Mouse (Mus musculus) MEL (cell line): Measurements from ENCODE around the gene Oaz2. TPM values are rescaled to one million over a fixed set of nuclear protein-coding genes. Genes with fewer than 3 reads are reported as not detected.
A peak's percentile ranks its signal among the peaks of the same experiment; 100 is the strongest.

ENCODE experiments used
- DNase-seq: peaks from one replicate; pipeline ENCODE4 v3.0.0; 2011; ENCODE audit warnings: low read depth, low spot score
- H3K27ac ChIP-seq: 2 replicates; pipeline ENCODE4 v1.5.1; 2012; ENCODE audit warnings: low read depth, mild to moderate bottlenecking, control low read depth, low read length, moderate library complexity; ENCODE audit not compliant: control insufficient read depth
- H3K27me3 ChIP-seq, 2 experiments: fragments of 150-350 bp in 1 of 2; sonication (generic) in 1 of 2; 2 replicates each; pipeline ENCODE4 v1.6.1; 2012; ENCODE audit warnings: low read length in 2 of 2, mild to moderate bottlenecking in 2 of 2, improper control_type of control experiment in 1 of 2, moderate library complexity in 1 of 2; ENCODE audit not compliant: insufficient read depth in 2 of 2, control insufficient read depth in 1 of 2
- H3K36me3 ChIP-seq, 2 experiments: 2 replicates each; pipeline ENCODE4 v1.6.1; 2012 to 2014; ENCODE audit warnings: low read length in 2 of 2, improper control_type of control experiment in 1 of 2, inconsistent platforms in 1 of 2, mild to moderate bottlenecking in 1 of 2; ENCODE audit not compliant: insufficient read depth in 2 of 2, control insufficient read depth in 1 of 2
- H3K4me1 ChIP-seq, 2 experiments: fragments of 150-350 bp in 1 of 2; sonication (generic) in 1 of 2; 2 replicates each; pipeline ENCODE4 v1.6.1; 2012; ENCODE audit warnings: low read length in 2 of 2, improper control_type of control experiment in 1 of 2, mild to moderate bottlenecking in 1 of 2; ENCODE audit not compliant: insufficient read depth in 2 of 2, control insufficient read depth in 1 of 2
- H3K4me3 ChIP-seq, 2 experiments: fragments of 150-350 bp in 1 of 2; sonication (generic) in 1 of 2; 2 replicates each; pipeline ENCODE4 v1.5.1; 2012; ENCODE audit warnings: low read depth in 2 of 2, low read length in 2 of 2, mild to moderate bottlenecking in 2 of 2, moderate library complexity in 2 of 2, control low read depth in 1 of 2, improper control_type of control experiment in 1 of 2; ENCODE audit not compliant: control insufficient read depth in 1 of 2, insufficient read depth in 1 of 2
- H3K79me2 ChIP-seq: 2 replicates; pipeline ENCODE4 v1.6.1; 2012; ENCODE audit warnings: mild to moderate bottlenecking, low read length, moderate library complexity; ENCODE audit not compliant: control insufficient read depth, poor library complexity, insufficient read depth
- H3K9ac ChIP-seq: 2 replicates; pipeline ENCODE4 v1.6.1; 2012; ENCODE audit warnings: low read depth, mild to moderate bottlenecking, control low read depth, low read length, moderate library complexity; ENCODE audit not compliant: control insufficient read depth, poor library complexity, severe bottlenecking
- H3K9me3 ChIP-seq: fragments of 150-350 bp; sonication (generic); replicated peaks from 2 replicates; pipeline ENCODE4 v1.6.1; 2012; ENCODE audit warnings: mild to moderate bottlenecking, low read length, improper control_type of control experiment, moderate library complexity; ENCODE audit not compliant: insufficient read depth
- CHD2 ChIP-seq: IDR thresholded peaks from 2 replicates; pipeline ENCODE4 v1.6.1; 2011; ENCODE audit warnings: low read length, improper control_type of control experiment
- CTCF ChIP-seq, 3 experiments: IDR thresholded peaks in 2 of 3; conservative IDR thresholded peaks in 1 of 3; 2 replicates each; pipeline ENCODE4 v1.5.1; 2011 to 2012; ENCODE audit warnings: low read length in 3 of 3, low read depth in 2 of 3, mild to moderate bottlenecking in 2 of 3, improper control_type of control experiment in 1 of 3, inconsistent platforms in 1 of 3, mixed read lengths in 1 of 3, moderate library complexity in 1 of 3; ENCODE audit not compliant: control insufficient read depth in 1 of 3, insufficient read depth in 1 of 3, poor library complexity in 1 of 3, severe bottlenecking in 1 of 3
- ELF1 ChIP-seq: IDR thresholded peaks from 2 replicates; pipeline ENCODE4 v1.6.1; 2014; ENCODE audit warnings: low read depth, mild to moderate bottlenecking, inconsistent platforms, low read length, improper control_type of control experiment, moderate library complexity
- EP300 ChIP-seq, 2 experiments: IDR thresholded peaks; 2 replicates each; pipeline ENCODE4 v1.6.1; 2011; ENCODE audit warnings: improper control_type of control experiment in 2 of 2, low read length in 2 of 2, low read depth in 1 of 2, mild to moderate bottlenecking in 1 of 2
- MAFK ChIP-seq: IDR thresholded peaks from 2 replicates; pipeline ENCODE4 v1.6.1; 2011; ENCODE audit warnings: low read depth, mild to moderate bottlenecking, low read length, improper control_type of control experiment, borderline replicate concordance
- MAZ ChIP-seq: IDR thresholded peaks from 2 replicates; pipeline ENCODE4 v1.6.1; 2012; ENCODE audit warnings: low read depth, mild to moderate bottlenecking, inconsistent platforms, low read length, improper control_type of control experiment
- MXI1 ChIP-seq: IDR thresholded peaks from 2 replicates; pipeline ENCODE4 v1.6.1; 2011; ENCODE audit warnings: mild to moderate bottlenecking, low read depth, low read length, improper control_type of control experiment
- MYB ChIP-seq: IDR thresholded peaks from 2 replicates; pipeline ENCODE4 v1.6.1; 2011; ENCODE audit warnings: mild to moderate bottlenecking, low read depth, low read length, improper control_type of control experiment
- POLR2A ChIP-seq, 2 experiments: IDR thresholded peaks; 2 replicates each; pipeline ENCODE4 v1.6.1; 2011 to 2012; ENCODE audit warnings: low read length in 2 of 2, mild to moderate bottlenecking in 2 of 2, control low read depth in 1 of 2, improper control_type of control experiment in 1 of 2, low read depth in 1 of 2, moderate library complexity in 1 of 2; ENCODE audit not compliant: control insufficient read depth in 1 of 2, insufficient read depth in 1 of 2, poor library complexity in 1 of 2
- POLR2AphosphoS2 ChIP-seq: IDR thresholded peaks from 2 replicates; pipeline ENCODE4 v1.6.1; 2011; ENCODE audit warnings: low read length, improper control_type of control experiment
- RAD21 ChIP-seq: IDR thresholded peaks from 2 replicates; pipeline ENCODE4 v1.6.1; 2011; ENCODE audit warnings: mild to moderate bottlenecking, low read depth, low read length, improper control_type of control experiment
- SIN3A ChIP-seq: IDR thresholded peaks from 2 replicates; pipeline ENCODE4 v1.6.1; 2012; ENCODE audit warnings: low read length, improper control_type of control experiment, inconsistent platforms
- SMC3 ChIP-seq: IDR thresholded peaks from 2 replicates; pipeline ENCODE4 v1.6.1; 2011; ENCODE audit warnings: low read depth, low read length, improper control_type of control experiment
- TAL1 ChIP-seq: IDR thresholded peaks from 2 replicates; pipeline ENCODE4 v1.6.1; 2012; ENCODE audit warnings: mild to moderate bottlenecking, inconsistent platforms, low read length, moderate library complexity, mixed read lengths
- TCF12 ChIP-seq: IDR thresholded peaks from 2 replicates; pipeline ENCODE4 v1.6.1; 2014; ENCODE audit warnings: low read depth, mild to moderate bottlenecking, inconsistent platforms, low read length, improper control_type of control experiment, moderate library complexity
- ZC3H11A ChIP-seq: IDR thresholded peaks from 2 replicates; pipeline ENCODE4 v1.6.1; 2012; ENCODE audit warnings: low read depth, mild to moderate bottlenecking, inconsistent platforms, low read length, improper control_type of control experiment
- polyA plus RNA-seq, 2 experiments: library from polyadenylated mRNA; stranded (reverse) in 1 of 2; unstranded in 1 of 2; fragments of >175 nt in 1 of 2; fragments of >200 nt in 1 of 2; gene quantifications; 2 replicates each; pipeline versions ENCODE4 v1.2.1 to v1.2.4; 2012; ENCODE audit warnings: low replicate concordance in 2 of 2, low read depth in 1 of 2; ENCODE audit not compliant: insufficient read length in 2 of 2, insufficient read depth in 1 of 2, missing spikeins in 1 of 2
- total RNA-seq: library from RNA; depleted of rRNA; stranded (reverse); fragments of 300-350 nt; gene quantifications from 2 replicates; pipeline ENCODE4 v1.2.3, GENCODE M21; 2012

Gene Oaz2
- total and polyA plus RNA-seq, 3 experiments, result 16.4 to 34.6 TPM; not detected in 1

DNA sequence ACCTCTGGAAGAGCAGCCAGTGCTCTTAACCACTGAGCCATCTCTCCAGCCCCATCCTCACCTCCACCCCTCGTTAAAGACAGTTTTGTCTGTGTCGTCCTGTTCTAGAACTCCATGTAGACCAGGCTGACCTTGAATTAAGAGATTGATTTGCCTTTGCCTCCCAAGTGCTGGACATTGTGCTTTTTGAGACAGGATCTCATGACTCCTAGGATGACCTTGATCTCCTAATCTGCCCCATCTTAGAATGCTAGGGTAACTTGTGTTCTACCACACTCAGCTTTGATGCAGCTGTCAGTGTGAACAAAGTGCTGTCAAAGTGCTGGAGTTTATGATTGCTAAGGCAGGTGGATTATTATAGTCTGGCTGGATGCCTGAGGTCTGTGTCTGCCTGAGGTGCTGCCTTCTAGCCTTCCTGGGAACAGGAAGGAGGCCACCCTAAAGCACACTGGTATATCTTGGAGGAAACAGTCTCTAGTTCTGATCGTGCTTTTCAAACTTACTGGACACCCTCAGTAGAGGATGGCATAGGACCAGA is 13.0 kb upstream of the Oaz2 start:
- H3K4me3 ChIP-seq, result no peak overlapping the region
- no peaks in the 10 kb centered on the region for H3K79me2 ChIP-seq
- no peak overlapping the region for H3K27ac ChIP-seq
- DNase-seq, result no peak
- peaks cover 0 to 2% of the 10 kb centered on the region in 2 experiments; a peak in 1 of 4 replicates for H3K27me3 ChIP-seq
- H3K9ac ChIP-seq, result no peak overlapping the region
- H3K36me3 ChIP-seq, result no peaks in the 10 kb centered on the region
- 0 out of 4 replicates have a peak, but pooled peaks cover 0 to 12% of the 10 kb centered on the region in 2 experiments for H3K4me1 ChIP-seq
- no peaks in the 10 kb centered on the region for H3K9me3 ChIP-seq
- TF ChIP-seq MYB (no peak), EP300 (IDR thresholded peaks at IDR 0.05; ENCODE audit: low read depth in 1 of 2, low read length in 2 of 2) (no peak)

- peak; percentile 21 for DNase-seq
- Histone ChIP-seq H3K27me3 (peaks cover 0 to 2% of the 10 kb centered on the region in 2 experiments; a peak in 1 of 4 replicates), H3K4me3 (no peak overlapping the region), H3K27ac (no peak overlapping the region), H3K36me3 (no peaks in the 10 kb centered on the region), H3K79me2 (no peaks in the 10 kb centered on the region), H3K9ac (no peak overlapping the region), H3K4me1 (0 out of 4 replicates have a peak, but pooled peaks cover 0 to 4% of the 10 kb centered on the region in 2 experiments), H3K9me3 (no peaks in the 10 kb centered on the region)
- TF ChIP-seq ELF1 (no peak), POLR2A (IDR thresholded peaks at IDR 0.05; ENCODE audit: control insufficient read depth in 1 of 2, insufficient read depth in 1 of 2, low read depth in 1 of 2, low read length in 2 of 2, poor library complexity in 1 of 2) (no peak), TAL1 (no peak), ZC3H11A (no peak), EP300 (IDR thresholded peaks at IDR 0.05; ENCODE audit: low read depth in 1 of 2, low read length in 2 of 2) (no peak), SMC3 (no peak), CHD2 (no peak)
- TF ChIP-seq, all 39 proteins: peak for 0
Observed at GRCm38 (mm10) chr9:65655540-65655939, 12.3 kb upstream of the Oaz2 start.

DNA sequence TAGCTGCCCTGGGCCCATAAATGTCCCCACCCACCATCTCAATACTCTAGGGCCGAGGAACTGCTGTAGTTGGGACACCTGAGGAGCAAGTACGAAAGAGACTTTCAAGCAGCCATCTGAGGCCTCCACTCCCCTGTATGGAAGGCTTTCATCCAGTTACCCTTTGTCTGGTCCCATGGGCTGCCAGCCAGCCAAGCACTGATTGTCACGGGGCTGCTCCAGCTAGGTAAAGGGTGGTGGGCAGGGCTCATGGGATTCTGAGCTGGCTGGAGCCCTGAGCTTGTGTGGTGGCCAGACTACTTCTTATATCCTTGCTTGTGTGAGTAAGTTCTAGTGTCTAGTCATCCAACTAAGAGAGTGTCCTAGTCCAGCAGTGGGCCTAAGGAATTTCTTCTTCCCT is 10.6 kb upstream of the Oaz2 start:
- no peaks in the 10 kb centered on the region for H3K9me3 ChIP-seq
- no peak overlapping the region for H3K9ac ChIP-seq
- H3K27ac ChIP-seq, result no peak overlapping the region
- H3K27me3 ChIP-seq, result peaks cover 0 to 2% of the 10 kb centered on the region in 2 experiments; a peak in 1 of 4 replicates
- DNase-seq, result no peak
- no peaks in the 10 kb centered on the region for H3K79me2 ChIP-seq
- TF ChIP-seq POLR2AphosphoS2 (no peak), CTCF (IDR thresholded peaks at IDR 0.05 in 2 of 3, conservative IDR thresholded peaks at IDR 0.05 in 1 of 3; ENCODE audit: control insufficient read depth in 1 of 3, insufficient read depth in 1 of 3, low read depth in 2 of 3, low read length in 3 of 3, poor library complexity in 1 of 3, severe bottlenecking in 1 of 3) (no peak), MXI1 (no peak), ZC3H11A (no peak), RAD21 (no peak), POLR2A (IDR thresholded peaks at IDR 0.05; ENCODE audit: control insufficient read depth in 1 of 2, insufficient read depth in 1 of 2, low read depth in 1 of 2, low read length in 2 of 2, poor library complexity in 1 of 2) (no peak), TCF12 (no peak), TAL1 (no peak), SIN3A (no peak), MAZ (no peak), MAFK (no peak)
- H3K4me3 ChIP-seq, result no peak overlapping the region
- no peaks in the 10 kb centered on the region for H3K36me3 ChIP-seq
- 0 out of 4 replicates have a peak, but pooled peaks cover 0 to 3% of the 10 kb centered on the region in 2 experiments for H3K4me1 ChIP-seq
